Mouse (Mus musculus) liver (tissue): Measurements from ENCODE around the gene Btg2.

ENCODE experiments used
- DNase-seq: peaks from one replicate; pipeline ENCODE4 v3.0.0-alpha.2; 2020; ENCODE audit warnings: mixed read lengths

Btg2 gene

GRCm38 (mm10) chr1:134075532-134075931 lies 3.4 kb downstream of the Btg2 start:
- DNase-seq, result no peak

GRCm38 (mm10) chr1:134074606-134075005 lies 4.3 kb downstream of the Btg2 start:
- peak; percentile 37 for DNase-seq

GRCm38 (mm10) chr1:134074184-134074583 lies 4.7 kb downstream of the Btg2 start:
- no peak for DNase-seq

- DNase-seq, result no peak
Observed at GRCm38 (mm10) chr1:134073658-134074057, 5.3 kb downstream of the Btg2 start.

DNA sequence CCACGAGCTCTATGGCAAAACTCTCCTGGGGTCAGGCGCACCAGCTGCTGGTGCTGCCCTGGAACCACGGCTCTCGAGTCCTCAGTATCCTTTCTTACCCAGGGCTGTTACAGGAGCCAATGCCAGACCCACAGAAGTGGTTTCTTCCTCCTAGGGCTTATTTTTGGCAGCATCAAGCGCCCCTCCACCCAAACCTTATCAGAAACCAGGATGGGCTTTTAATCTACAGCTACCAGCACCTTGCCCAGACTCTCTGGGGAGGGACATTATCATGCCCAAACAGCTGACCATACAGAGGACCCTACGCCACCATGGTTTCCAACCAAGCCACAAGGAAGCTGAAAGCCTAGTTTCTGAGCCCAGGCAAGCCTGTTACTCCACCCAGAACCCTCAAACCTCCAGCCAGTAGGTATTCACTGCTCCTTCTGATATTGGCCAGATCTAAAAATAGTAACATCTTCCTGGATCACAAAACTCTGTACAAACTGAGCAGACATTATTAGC lies 5.8 kb downstream of the Btg2 start:
- peak; percentile 89 for DNase-seq

- DNase-seq, result peak; percentile 68
Observed at GRCm38 (mm10) chr1:134071411-134072018, 7.4 kb downstream of the Btg2 start.

DNA sequence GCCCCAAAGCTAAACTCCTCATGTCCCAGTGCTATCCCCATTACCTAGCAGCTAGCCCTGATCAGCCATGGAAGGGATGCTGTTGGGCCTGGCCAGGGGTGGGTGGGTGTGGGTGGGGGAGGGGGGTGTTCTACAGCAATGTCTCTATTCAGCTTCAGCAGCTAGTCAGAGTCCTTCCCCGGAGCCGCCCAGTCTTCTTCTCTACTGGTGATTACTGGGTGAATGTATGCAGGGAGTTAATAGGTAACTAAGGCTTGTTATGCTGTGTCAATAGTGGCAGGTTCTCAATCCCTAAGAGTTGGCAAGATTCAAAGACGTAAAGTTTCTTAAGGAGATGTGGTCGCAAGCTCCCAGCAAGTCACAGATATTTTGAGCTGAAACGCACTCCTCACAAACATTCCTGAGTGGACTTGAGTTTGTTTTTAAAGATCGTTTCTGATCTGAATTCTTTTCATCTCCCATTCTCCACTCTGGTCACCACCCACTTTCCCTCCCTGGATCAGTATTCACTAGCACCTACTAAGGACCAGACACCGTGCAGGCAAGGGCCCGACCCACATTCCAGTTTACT lies 8.7 kb downstream of the Btg2 start:
- no peak for DNase-seq

GRCm38 (mm10) chr1:134067143-134067619 lies 11.7 kb downstream of the Btg2 start:
- peak; percentile 54 for DNase-seq

DNA sequence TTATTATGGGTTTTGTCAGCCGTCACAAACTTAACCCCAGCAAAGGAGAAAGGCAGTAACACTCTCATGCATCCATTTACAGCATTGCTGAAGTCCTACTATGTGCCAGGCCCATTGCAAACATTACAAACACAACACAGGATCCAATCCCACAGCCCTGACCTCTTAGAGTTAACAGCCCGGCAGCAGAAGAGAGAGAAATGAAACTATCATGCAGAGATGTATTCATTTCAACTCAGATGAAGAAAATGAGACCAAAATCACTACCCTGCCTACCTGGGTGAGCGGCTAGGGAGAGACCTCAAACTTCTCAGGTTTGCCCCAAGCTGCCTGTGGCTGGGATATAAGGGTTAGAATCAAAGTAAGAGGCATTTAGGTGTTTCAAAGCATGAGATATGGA lies 12.4 kb downstream of the Btg2 start:
- no peak for DNase-seq

DNA sequence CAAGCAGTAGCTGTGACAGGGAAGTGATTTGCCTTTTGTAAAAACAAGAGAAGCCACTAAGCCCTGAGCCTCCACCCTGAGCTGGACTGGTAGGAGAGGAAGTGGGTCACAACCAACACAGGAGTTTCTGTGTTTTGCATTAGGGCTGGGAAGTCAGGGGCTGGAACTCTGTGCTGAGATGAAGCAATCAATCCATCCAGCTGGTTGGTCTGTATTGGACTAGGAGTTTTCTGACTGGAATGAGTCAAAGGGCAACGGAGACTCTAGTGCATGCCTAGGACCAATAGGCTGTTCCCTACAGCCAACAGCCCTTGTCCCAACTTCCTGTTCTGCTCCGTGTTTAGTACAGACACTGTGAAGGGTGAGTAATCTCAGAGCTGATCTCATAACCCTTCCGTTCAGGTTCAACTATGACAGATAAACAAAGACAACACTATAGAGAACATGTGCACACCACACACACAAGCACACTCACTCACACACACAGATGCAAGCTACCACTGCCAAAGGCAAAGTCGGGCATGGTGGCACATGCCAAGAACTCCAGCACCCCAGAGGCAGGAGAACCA lies 13.6 kb downstream of the Btg2 start:
- DNase-seq, result no peak

DNA sequence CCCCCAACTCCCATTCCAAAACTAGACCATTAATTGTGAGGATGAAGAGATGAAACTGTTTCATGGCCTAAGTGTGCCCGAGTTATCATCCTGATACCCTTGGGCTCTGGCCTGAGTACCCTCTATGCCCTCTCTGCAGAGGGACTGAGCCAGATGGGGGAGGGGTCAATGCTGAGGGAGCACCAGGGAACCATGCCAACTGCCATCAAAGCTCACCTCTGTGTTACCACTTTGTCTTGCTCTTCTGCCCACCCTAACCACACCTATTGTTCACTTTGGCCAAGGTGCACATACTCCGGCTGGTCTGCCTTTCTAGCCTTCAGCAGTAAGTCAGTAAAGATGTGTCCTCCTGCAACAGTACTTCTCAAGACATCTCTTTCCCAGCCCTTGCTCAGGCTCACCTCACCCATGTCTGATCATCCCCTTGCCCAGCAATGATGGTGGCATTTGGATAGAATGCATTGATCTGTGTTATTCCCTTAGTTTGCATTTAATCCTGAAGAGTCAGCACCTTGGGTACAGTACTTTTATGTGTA lies 14.6 kb downstream of the Btg2 start:
- DNase-seq, result no peak

- DNase-seq, result peak; percentile 40
Observed at GRCm38 (mm10) chr1:134063773-134064125, 15.2 kb downstream of the Btg2 start.

DNA sequence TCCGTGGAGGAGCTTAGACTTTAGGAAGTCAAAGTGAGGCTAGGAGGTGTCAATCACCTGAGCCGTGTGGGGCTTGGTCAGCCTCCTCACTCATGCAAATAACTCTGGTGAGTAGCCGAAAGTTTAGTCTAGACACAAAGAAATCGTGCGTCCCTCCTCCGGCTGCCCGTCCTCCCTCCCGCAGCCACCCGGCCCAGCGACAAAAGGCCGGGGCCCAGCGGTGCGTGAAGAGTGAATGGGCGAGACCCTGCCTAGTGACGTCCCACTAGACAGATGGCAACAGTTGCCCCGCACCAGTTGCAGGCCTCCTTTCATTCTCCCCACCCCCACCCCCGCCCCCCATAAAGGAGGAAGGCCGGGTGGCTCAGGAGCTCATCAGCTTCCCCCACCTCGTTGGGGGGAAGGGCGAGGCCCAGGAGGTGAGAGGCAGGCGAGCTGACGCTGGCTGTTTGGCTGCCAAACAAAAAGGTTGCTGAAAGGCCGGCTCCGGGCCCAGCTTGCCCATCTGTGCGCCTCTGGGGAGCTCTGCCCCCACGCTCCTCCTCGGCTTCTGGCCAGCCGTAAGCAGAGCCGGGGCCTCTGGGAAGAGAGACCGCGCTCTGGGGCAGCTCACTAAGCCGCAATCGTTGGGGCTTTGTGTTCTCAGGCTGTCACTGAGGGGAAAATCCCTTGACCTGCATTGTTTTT lies 15.7 kb downstream of the Btg2 start:
- DNase-seq, result peak; percentile 65

GRCm38 (mm10) chr1:134062411-134063085 lies 16.4 kb downstream of the Btg2 start:
- DNase-seq, result no peak

DNA sequence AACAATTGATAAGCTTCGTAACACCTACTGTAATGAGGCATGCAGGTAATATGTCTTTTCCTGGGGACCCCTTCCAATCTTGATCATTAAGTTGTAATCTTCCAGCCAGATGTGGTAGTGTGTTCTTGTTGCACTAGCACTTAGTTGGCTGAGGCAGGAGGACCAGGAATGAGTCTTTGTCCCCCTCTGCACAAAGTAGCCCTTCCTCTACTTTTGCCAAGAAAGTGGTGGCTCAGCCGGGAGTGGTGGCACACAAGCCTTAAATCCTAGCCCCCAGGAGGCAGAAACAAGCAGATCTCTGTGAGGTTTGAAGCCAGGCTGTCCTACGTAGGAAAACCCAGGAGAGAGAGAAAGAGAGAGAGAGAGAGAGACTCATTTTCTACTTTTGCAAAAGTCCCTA lies 17.0 kb downstream of the Btg2 start:
- DNase-seq, result no peak

DNA sequence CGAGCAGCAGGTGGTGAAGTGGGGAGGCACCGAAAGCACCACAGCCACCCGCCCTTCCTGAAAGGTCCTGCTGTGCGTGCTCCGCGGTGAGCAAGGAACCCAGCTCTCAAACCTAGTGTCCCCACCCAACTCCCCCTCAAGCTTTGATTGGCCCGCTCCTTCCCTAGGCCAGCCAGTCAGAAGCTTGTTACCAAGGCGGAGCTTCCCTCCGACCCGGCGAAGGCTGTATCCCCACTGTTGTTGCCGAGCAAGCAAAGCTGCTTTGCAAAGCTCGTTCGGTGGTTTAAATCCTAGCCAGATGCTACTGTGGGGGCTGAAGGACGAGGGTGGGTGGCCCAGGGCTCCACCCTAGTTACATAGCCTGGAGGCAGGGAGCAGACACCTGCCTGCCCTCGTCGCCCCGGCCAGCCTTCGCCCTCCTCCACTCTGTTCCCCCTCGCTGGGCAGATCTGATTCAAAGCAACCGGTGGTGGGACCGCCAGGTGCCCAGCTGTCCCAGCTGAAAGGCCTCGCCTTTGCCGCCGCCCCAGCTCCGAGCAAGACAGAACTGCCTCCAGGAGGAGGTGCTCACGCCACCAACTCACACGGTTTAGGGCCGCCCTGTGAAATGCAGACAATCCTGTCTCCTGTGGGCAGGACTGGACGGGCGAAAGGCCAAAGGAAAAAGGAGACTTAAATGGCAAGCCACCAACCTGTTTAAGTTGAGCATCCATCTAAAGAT lies 17.9 kb downstream of the Btg2 start:
- DNase-seq, result peak; percentile 96

GRCm38 (mm10) chr1:134059739-134060695 lies 18.9 kb downstream of the Btg2 start:
- peak; percentile 55 for DNase-seq

DNA sequence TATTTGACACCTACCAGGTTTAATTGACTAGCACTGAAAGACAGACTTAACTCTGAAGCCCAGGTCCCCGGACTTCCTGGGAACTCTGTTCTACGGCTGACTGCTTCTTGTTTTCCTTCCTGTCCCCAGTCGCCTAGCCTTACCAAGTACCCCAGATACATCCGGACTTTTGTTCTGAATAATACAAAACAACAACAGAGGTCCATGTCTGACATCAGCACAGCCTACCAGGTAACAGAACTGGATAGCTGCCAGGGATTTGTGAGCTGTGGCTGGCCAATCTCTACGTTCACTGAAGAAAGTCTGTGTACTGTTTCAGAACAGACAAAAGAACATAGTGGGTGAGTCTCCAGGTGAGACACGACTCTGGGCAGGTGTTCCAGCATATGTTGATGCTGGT lies 20.1 kb downstream of the Btg2 start:
- no peak for DNase-seq

DNA sequence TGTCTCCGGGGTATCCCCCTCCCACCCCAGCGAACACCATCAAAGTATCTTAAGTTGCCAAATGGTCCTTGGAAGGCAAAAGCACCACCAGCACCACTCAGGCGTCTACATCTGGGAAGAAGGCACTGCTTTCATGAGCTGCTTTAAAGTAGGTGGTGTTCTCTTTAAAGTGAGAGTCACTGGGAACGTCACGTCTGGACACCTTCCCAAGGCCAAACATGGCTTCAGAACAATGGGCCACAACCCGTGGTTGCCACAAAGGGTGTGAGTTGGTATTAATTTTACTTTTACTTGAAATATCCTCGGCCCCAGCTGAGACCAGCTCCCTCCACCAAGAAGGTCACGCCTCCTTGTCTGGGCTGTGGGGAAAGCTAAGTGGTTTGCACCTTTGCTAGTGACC lies 21.2 kb downstream of the Btg2 start:
- no peak for DNase-seq

- no peak for DNase-seq
Observed at GRCm38 (mm10) chr1:134056285-134056684, 22.6 kb downstream of the Btg2 start.

DNA sequence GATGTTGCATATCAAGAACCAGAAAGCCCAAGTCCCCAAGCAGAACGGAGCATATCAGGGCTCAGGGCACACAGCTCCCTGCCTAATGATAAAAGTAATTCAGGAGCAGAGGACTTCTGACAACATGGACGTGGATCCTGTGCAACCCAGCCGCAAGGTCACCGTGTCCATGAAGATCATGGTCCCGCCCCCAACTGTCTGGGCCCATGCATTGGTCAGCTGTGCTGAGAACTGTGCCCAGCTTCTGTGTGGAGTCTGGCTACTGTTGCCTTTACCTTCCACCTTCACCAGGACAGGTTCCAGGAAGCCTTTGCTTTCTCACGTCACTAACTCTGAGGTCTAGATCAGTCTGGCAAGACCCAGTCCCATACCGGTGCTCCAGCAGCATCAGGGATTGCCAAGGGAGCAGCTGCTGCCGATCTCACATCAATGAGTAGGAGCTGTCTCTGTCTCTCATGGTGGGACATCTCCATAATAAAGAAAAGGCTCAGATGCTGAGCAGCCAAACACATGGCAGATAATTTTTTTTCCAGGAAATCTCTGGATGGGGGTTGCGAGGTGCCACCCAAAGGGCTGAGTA lies 23.2 kb downstream of the Btg2 start:
- DNase-seq, result no peak
